Mouse (Mus musculus): ENCODE measurements around the gene Prrg2. TPM values are rescaled to one million over a fixed set of nuclear protein-coding genes. Genes with fewer than 3 reads are reported as not detected.
A peak's percentile ranks its signal among the peaks of the same experiment; 100 is the strongest.

Gene Prrg2
- polyA plus RNA-seq, 1 experiment, result 18.2 TPM

DNA sequence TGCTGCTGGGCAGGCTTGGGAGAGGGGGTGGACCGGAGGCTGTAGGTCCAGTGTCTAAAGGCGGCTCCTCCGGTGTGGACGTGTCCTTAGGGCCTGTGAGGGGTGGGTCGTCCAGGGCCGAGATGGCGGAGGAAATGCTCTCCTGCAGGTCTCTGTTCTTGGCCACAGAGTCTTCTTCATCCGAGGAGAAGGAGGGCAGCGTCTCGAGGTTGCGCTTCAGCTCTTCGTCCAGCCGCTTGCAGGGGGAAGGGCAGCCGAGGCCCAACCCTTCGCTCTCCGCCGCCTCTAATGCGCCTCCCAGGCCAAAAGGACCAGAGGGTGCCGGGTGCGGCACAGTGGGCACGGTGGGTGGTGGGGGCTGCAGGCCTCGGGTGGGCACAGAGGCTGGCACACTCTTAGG, 16.7 kb downstream of the Prrg2 start:
- no peak overlapping the region for H3K27ac ChIP-seq (ENCODE audit: control insufficient read depth, insufficient read depth, low read depth, low read length, poor library complexity)
- no peak for TF ChIP-seq POLR2A (IDR thresholded peaks at IDR 0.05; ENCODE audit: borderline replicate concordance, control insufficient read depth, low read depth, low read length)
- H3K4me3 ChIP-seq (replicated peaks; ENCODE audit: control insufficient read depth, low read depth, low read length), result no peak overlapping the region
- WGBS, result 93% methylated on average over 22 of the region's 22 CpGs
- no peaks in the 10 kb centered on the region for H3K4me1 ChIP-seq (ENCODE audit: control insufficient read depth, insufficient read depth, low read length)

DNA sequence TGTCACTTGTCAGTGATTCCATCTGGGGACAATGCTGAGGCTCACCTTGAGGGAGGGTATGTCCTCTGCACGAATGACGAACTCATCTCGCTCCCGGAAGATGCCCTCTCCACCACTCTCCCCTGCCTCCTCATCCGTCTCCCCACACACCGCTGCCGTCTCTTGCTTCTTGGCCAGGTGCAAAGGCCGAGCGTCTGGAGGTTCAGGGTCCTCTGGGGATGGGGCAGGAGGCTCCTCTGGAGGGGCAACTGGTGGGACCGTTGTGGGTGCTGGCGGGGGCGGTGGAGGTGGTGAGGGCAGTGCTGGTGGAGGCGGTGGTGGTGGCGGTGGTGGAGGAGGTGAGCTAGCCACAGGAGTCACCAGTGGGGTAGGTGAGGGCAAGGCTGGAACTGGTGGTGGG, 19.2 kb downstream of the Prrg2 start:
- H3K27ac ChIP-seq (ENCODE audit: control insufficient read depth, insufficient read depth, low read depth, low read length, poor library complexity), result no peak overlapping the region
- TF ChIP-seq POLR2A (IDR thresholded peaks at IDR 0.05; ENCODE audit: borderline replicate concordance, control insufficient read depth, low read depth, low read length) (no peak), CTCF (IDR thresholded peaks at IDR 0.05; ENCODE audit: control insufficient read depth, insufficient read depth, low read length) (no peak)
- WGBS, result 89% methylated on average over 14 of the region's 14 CpGs
- no peaks in the 10 kb centered on the region for H3K4me1 ChIP-seq (ENCODE audit: control insufficient read depth, insufficient read depth, low read length)
- H3K4me3 ChIP-seq (replicated peaks; ENCODE audit: control insufficient read depth, low read depth, low read length), result no peak overlapping the region

DNA sequence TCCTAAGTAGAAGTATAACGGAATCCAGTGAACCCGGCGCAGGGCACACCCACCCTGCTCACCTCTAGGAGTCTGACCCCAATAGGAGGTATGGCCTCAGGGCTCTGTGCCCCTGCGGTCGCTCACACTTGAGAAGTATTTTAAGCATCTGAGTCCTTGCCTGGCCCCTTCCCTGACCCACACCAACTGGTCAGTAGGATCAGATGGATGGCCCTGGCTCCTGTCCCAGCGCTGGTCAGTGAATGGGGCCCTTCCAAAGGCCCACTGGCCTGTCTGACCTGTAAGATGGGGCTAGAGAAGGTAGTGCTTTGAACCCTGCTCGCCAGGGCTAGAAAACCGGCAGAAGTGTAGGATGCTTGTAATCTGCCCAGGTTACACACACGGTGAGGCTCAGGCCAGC, 21.6 kb downstream of the Prrg2 start:
- WGBS, result 87% methylated on average over 9 of the region's 9 CpGs
- TF ChIP-seq POLR2A (IDR thresholded peaks at IDR 0.05; ENCODE audit: borderline replicate concordance, control insufficient read depth, low read depth, low read length) (no peak), CTCF (IDR thresholded peaks at IDR 0.05; ENCODE audit: control insufficient read depth, insufficient read depth, low read length) (no peak)
- no peak overlapping the region for H3K4me3 ChIP-seq (replicated peaks; ENCODE audit: control insufficient read depth, low read depth, low read length)
- H3K4me1 ChIP-seq (ENCODE audit: control insufficient read depth, insufficient read depth, low read length), result no peaks in the 10 kb centered on the region
- no peak overlapping the region for H3K27ac ChIP-seq (ENCODE audit: control insufficient read depth, insufficient read depth, low read depth, low read length, poor library complexity)

DNA sequence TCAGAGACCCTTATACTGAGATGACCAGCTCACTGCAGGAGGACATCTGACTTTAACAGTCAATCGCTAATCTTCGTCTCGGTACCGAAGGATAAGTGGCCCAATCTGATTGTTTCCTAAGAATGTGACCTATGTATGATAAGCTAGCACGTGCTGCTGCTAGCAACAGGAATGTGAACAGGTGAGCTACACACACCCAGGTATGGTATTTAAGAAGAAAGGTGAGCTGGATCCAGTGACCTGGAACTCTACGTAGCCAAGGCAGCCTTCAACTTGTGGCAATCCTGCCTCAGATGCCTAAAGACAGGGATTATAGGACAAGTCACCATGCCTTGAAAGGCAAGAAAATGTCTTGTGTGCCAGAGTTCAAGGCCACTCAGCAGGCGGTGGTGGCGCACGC, 24.1 kb downstream of the Prrg2 start:
- Histone ChIP-seq H3K4me3 (replicated peaks; ENCODE audit: control insufficient read depth, low read depth, low read length) (no peak overlapping the region), H3K27ac (ENCODE audit: control insufficient read depth, insufficient read depth, low read depth, low read length, poor library complexity) (no peak overlapping the region), H3K4me1 (ENCODE audit: control insufficient read depth, insufficient read depth, low read length) (no peaks in the 10 kb centered on the region)
- 93% methylated on average over 9 of the region's 9 CpGs for WGBS
- TF ChIP-seq POLR2A (IDR thresholded peaks at IDR 0.05; ENCODE audit: borderline replicate concordance, control insufficient read depth, low read depth, low read length) (no peak), CTCF (IDR thresholded peaks at IDR 0.05; ENCODE audit: control insufficient read depth, insufficient read depth, low read length) (no peak)

DNA sequence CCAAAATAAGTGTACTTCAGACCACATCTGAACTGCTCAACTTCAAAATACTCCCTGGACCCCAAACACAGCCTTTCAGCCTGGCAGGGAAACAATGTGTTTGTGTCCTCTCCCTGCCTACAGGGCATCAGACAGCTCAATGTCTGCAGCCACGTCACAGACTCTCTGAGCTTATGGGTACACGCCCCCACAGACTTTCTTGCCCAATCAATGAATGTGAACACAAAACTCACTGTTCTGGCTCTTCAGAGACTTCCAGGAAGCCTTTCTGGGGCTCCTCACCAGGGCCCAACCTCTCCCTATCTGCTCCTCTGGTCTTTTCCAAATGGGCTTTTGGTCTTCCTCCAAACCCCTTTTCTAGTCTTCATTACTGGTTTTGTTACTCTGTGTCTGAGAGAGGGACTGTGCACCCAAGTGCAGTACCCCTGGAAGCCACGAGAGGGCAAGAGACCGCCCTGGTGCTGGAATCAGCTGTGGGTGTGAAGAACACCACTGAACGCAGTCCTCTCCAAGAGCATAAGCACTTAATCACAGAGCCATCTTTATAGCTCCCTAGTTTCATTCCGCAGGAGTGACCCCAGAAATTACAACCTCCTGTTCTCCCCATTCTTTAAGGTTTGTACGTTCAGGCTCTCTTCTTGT, 24.6 kb downstream of the Prrg2 start:
- 58% methylated on average over 7 of the region's 7 CpGs for WGBS
- TF ChIP-seq CTCF (IDR thresholded peaks at IDR 0.05; ENCODE audit: control insufficient read depth, insufficient read depth, low read length) (peak; percentile 85), POLR2A (IDR thresholded peaks at IDR 0.05; ENCODE audit: borderline replicate concordance, control insufficient read depth, low read depth, low read length) (no peak)
- H3K4me1 ChIP-seq (ENCODE audit: control insufficient read depth, insufficient read depth, low read length), result no peaks in the 10 kb centered on the region
- no peak overlapping the region for H3K4me3 ChIP-seq (replicated peaks; ENCODE audit: control insufficient read depth, low read depth, low read length)
- no peak overlapping the region for H3K27ac ChIP-seq (ENCODE audit: control insufficient read depth, insufficient read depth, low read depth, low read length, poor library complexity)

DNA sequence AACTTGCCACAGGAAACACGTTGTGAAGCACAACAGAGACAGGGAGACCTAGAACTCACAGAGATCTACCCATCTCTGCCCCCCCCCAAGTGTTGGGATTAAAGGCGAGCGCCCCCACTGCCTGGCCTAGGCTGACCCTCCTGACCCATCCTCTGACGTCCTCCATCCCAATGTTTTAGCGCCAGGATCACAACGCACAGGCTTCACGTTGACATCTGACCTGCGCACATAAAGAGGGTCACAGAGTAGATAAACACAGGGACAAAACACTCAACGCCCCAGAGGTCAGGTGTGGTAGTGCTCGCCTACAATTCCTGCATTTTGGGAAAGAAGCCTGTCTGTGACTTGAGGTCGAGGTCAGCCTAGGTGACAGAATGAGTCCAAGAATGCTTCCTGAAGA, 25.8 kb downstream of the Prrg2 start:
- WGBS, result 93% methylated on average over 11 of the region's 11 CpGs
- TF ChIP-seq POLR2A (IDR thresholded peaks at IDR 0.05; ENCODE audit: borderline replicate concordance, control insufficient read depth, low read depth, low read length), result no peak
- no peak for TF ChIP-seq CTCF (IDR thresholded peaks at IDR 0.05; ENCODE audit: control insufficient read depth, insufficient read depth, low read length)
- H3K4me3 ChIP-seq (replicated peaks; ENCODE audit: control insufficient read depth, low read depth, low read length), result no peak overlapping the region
- H3K27ac ChIP-seq (ENCODE audit: control insufficient read depth, insufficient read depth, low read depth, low read length, poor library complexity), result no peak overlapping the region
- H3K4me1 ChIP-seq (ENCODE audit: control insufficient read depth, insufficient read depth, low read length), result no peaks in the 10 kb centered on the region

DNA sequence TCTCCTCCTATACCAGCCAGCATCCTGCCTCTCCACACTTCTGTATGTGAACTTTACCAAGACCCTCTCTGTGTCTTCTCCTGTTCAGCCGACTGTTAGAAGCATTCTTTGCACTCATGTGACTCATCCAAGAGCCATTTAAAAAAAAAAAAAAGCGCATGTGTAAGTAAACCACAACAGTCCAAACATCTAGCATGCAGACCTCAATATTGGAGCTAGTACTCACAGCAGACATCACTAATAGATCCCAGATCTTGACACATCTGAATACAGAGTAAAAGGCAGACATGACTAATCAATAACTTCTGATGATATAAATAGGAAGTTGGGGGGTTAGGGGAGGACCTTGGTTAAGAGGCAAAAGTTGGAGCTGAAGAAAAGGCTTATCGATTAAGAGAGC, 26.8 kb downstream of the Prrg2 start:
- Histone ChIP-seq H3K4me1 (ENCODE audit: control insufficient read depth, insufficient read depth, low read length) (no peaks in the 10 kb centered on the region), H3K27ac (ENCODE audit: control insufficient read depth, insufficient read depth, low read depth, low read length, poor library complexity) (no peak overlapping the region), H3K4me3 (replicated peaks; ENCODE audit: control insufficient read depth, low read depth, low read length) (no peak overlapping the region)
- WGBS, result 72% methylated on average over 3 of the region's 3 CpGs
- TF ChIP-seq POLR2A (IDR thresholded peaks at IDR 0.05; ENCODE audit: borderline replicate concordance, control insufficient read depth, low read depth, low read length) (no peak), CTCF (IDR thresholded peaks at IDR 0.05; ENCODE audit: control insufficient read depth, insufficient read depth, low read length) (no peak)

DNA sequence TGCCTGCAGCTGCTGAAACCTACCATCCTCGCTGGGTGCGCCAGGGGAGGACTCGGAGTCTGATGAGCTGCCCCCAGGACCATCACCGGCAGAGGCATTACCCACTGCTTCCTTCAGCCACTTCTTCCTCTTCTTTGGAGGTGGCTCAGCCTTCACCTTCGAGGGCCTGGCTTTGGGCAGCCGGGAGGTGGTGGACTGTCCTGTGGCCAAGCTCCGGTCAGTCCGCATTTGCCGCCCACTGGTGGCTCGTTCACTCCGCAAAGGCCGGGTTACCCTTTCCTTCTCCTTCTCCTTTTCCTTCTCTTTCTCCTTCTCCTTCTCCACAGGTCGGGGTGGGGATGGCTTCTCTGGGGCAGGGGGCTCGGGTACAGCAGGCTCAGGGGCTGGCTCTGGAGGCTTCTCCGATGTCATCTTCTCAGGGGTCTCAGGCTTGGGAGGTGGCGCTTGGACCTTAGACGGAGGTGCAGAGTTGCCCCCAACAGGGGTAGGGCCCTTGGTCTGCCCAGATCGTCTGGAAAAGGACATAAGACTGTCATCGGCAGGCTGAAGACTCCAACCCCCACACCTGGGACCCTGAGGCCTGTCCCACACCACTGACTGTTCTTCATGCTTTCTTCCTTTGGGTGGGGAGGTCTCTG, 28.6 kb downstream of the Prrg2 start:
- Histone ChIP-seq H3K4me1 (ENCODE audit: control insufficient read depth, insufficient read depth, low read length) (no peaks in the 10 kb centered on the region), H3K4me3 (replicated peaks; ENCODE audit: control insufficient read depth, low read depth, low read length) (no peak overlapping the region), H3K27ac (ENCODE audit: control insufficient read depth, insufficient read depth, low read depth, low read length, poor library complexity) (no peak overlapping the region)
- TF ChIP-seq CTCF (IDR thresholded peaks at IDR 0.05; ENCODE audit: control insufficient read depth, insufficient read depth, low read length) (no peak), POLR2A (IDR thresholded peaks at IDR 0.05; ENCODE audit: borderline replicate concordance, control insufficient read depth, low read depth, low read length) (no peak; the same call in 1 of the 2 replicates)
- WGBS, result 89% methylated on average over 19 of the region's 19 CpGs
